Mouse (Mus musculus) R1 (cell line): ENCODE measurements around the gene Gm42906.

Source experiments
- DNase-seq: peaks from one replicate; pipeline ENCODE4 v3.0.0-alpha.2; 2018; ENCODE audit warnings: low read depth, low spot score

The Gm42906 gene

GRCm38 (mm10) chr5:151394690-151395089, 33.3 kb downstream of the Gm42906 start:
- DNase-seq: no peak

- DNase-seq: peak; percentile 10
Measured at GRCm38 (mm10) chr5:151393821-151394662, 33.9 kb downstream of the Gm42906 start.

GRCm38 (mm10) chr5:151389827-151390226, 38.1 kb downstream of the Gm42906 start:
- DNase-seq: no peak

GRCm38 (mm10) chr5:151379896-151380295, 48.1 kb downstream of the Gm42906 start:
- DNase-seq: no peak

GRCm38 (mm10) chr5:151379210-151379609, 48.8 kb downstream of the Gm42906 start:
- DNase-seq: no peak

GRCm38 (mm10) chr5:151376931-151377330, 51.0 kb downstream of the Gm42906 start:
- DNase-seq: no peak

GRCm38 (mm10) chr5:151374825-151375224, 53.1 kb downstream of the Gm42906 start:
- DNase-seq: no peak

- no peak for DNase-seq
Measured at GRCm38 (mm10) chr5:151371130-151371529, 56.8 kb downstream of the Gm42906 start.

GRCm38 (mm10) chr5:151369306-151369721, 58.6 kb downstream of the Gm42906 start:
- DNase-seq: peak; percentile 23

GRCm38 (mm10) chr5:151368395-151369190, 59.4 kb downstream of the Gm42906 start:
- peak; percentile 99 for DNase-seq

- no peak for DNase-seq
Measured at GRCm38 (mm10) chr5:151367881-151368394, 60.0 kb downstream of the Gm42906 start.

GRCm38 (mm10) chr5:151367317-151367716, 60.6 kb downstream of the Gm42906 start:
- DNase-seq: no peak

GRCm38 (mm10) chr5:151363343-151364000, 64.5 kb downstream of the Gm42906 start:
- DNase-seq: no peak

GRCm38 (mm10) chr5:151349616-151350015, 78.3 kb downstream of the Gm42906 start:
- DNase-seq: no peak

- DNase-seq: no peak
Measured at GRCm38 (mm10) chr5:151348418-151348817, 79.5 kb downstream of the Gm42906 start.

- DNase-seq: no peak
Measured at GRCm38 (mm10) chr5:151346626-151347025, 81.3 kb downstream of the Gm42906 start.

GRCm38 (mm10) chr5:151344737-151345136, 83.2 kb downstream of the Gm42906 start:
- DNase-seq: no peak

- no peak for DNase-seq
Measured at GRCm38 (mm10) chr5:151333686-151334085, 94.3 kb downstream of the Gm42906 start.

GRCm38 (mm10) chr5:151333191-151333594, 94.8 kb downstream of the Gm42906 start:
- no peak for DNase-seq

- peak; percentile 21 for DNase-seq
Measured at GRCm38 (mm10) chr5:151315804-151316597, 112.0 kb downstream of the Gm42906 start.

- DNase-seq: no peak
Measured at GRCm38 (mm10) chr5:151300286-151300685, 127.7 kb downstream of the Gm42906 start.
